Mouse (Mus musculus) G1E (cell line): Measurements from ENCODE around the gene Olfr1269.

ENCODE experiments used
- CTCF ChIP-seq: IDR thresholded peaks from 2 replicates; pipeline ENCODE4 v1.5.1; 2012; ENCODE audit warnings: low read depth, low read length, inconsistent platforms, mixed read lengths
- GATA1 ChIP-seq: IDR thresholded peaks from 2 replicates; pipeline ENCODE4 v1.6.1; 2012; ENCODE audit warnings: borderline replicate concordance, low read length, inconsistent platforms, mixed read lengths
- GATA2 ChIP-seq: IDR thresholded peaks from 2 replicates; pipeline ENCODE4 v1.6.1; 2012; ENCODE audit warnings: low read depth, low read length, inconsistent platforms, borderline replicate concordance
- POLR2AphosphoS5 ChIP-seq: IDR thresholded peaks from 2 replicates; pipeline ENCODE4 v1.6.1; 2012; ENCODE audit warnings: low read depth, low read length, inconsistent platforms; ENCODE audit not compliant: insufficient replicate concordance

DNA sequence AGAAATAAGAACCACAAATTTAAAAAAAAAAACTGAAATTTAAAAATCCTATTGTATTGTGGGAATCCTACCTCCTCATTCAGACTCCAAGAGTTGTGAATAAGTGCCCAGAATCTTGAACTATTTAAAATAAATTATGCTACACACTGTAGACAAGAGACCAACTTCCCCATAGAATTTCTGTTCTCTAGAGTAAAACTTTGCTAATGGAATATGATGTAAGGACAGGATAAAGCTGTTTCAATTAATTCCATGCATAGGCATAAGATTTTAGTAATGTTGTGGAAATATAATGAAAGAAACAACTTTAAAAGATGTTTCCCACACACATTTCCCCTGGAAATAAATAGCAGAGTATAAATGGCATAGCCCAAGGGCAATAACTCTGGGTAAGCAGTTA, 21.0 kb upstream of the Olfr1269 start, which contains the start of gene Olfr32:
- TF ChIP-seq CTCF (no peak), GATA2 (no peak), GATA1 (no peak), POLR2AphosphoS5 (no peak)
